ENCODE assay signal across 8 mouse cellular contexts in the genomic region with DNA sequence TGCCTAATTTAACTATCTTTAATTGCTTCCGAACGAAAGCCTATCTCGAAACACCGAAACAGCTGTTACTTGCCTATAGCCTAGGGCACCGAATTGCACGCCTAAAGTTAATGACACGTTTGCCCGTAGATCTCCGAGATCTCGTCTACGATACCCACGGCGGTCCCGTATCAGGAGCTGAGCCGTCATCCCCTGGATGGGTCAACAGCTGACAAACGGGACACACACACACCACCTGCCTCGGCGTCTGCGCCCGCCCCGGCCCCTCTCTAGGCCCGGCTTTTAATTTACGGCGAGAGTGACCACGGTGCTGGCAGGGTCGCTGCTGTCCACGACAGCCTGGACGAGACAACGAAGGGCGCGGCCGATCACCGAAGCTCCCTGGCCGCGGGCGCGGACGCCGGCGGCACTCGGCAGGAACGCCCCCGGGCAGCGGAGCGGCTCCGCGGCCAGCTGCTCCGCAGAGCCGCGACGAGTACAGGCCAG. TPM values are rescaled to one million over a fixed set of nuclear protein-coding genes. Genes with fewer than 3 reads are reported as not detected.
A peak's percentile ranks its signal among the peaks of the same experiment; 100 is the strongest.
DNase-seq lines count a peak whose midpoint lies in the region; ATAC-seq and TF ChIP-seq lines count a peak whose summit lies in the region.

No protein-coding gene starts in this region.

- H3K4me1 ChIP-seq in thymus, adult 2 months (replicated peaks; ENCODE audit: control insufficient read depth, insufficient read depth, low read length): no peaks in the 10 kb centered on the region
- peaks cover 20% of the 10 kb centered on the region for H3K4me1 ChIP-seq in hindbrain, embryonic 14.5 days (replicated peaks; ENCODE audit: control insufficient read depth, insufficient read depth, low read length)

- TF ChIP-seq POLR2A in thymus, adult 2 months (IDR thresholded peaks at IDR 0.05; ENCODE audit: control insufficient read depth, extremely low read depth, insufficient read depth, low read length, poor library complexity): no peak

- H3K9ac ChIP-seq in hindbrain, embryonic 14.5 days: peak overlapping the region; percentile 95

- ATAC-seq in hindbrain, embryonic 14.5 days (ENCODE audit: low FRiP score): peak; percentile 49; the same call in 1 of the 2 replicates

- H3K9me3 ChIP-seq in hindbrain, embryonic 14.5 days (ENCODE audit: control insufficient read depth, low read length): no peaks in the 10 kb centered on the region

- no peak for TF ChIP-seq CTCF in gastrocnemius, adult 2 months (IDR thresholded peaks at IDR 0.05)
- TF ChIP-seq CTCF in thymus, adult 2 months (IDR thresholded peaks at IDR 0.05; ENCODE audit: borderline replicate concordance, control insufficient read depth, extremely low read depth, insufficient read depth, low read length, poor library complexity): no peak

- H3K27me3 ChIP-seq in thymus, adult 2 months (ENCODE audit: control insufficient read depth, insufficient read depth, low read length): no peaks in the 10 kb centered on the region
- H3K27me3 ChIP-seq in hindbrain, embryonic 14.5 days (ENCODE audit: control insufficient read depth, insufficient read depth, low read length): no peaks in the 10 kb centered on the region

- under 1% methylated on average over 51 of the region's 51 CpGs for WGBS in thymus, adult 2 months
- under 1% methylated on average over 51 of the region's 51 CpGs for WGBS in hindbrain, embryonic 14.5 days

- H3K36me3 ChIP-seq in thymus, adult 2 months (ENCODE audit: control insufficient read depth, insufficient read depth, low read length): no peaks in the 10 kb centered on the region
- H3K36me3 ChIP-seq in hindbrain, embryonic 14.5 days (replicated peaks; ENCODE audit: control insufficient read depth, insufficient read depth): 0 out of 2 replicates have a peak, but pooled peaks cover 4% of the 10 kb centered on the region

- peak overlapping the region; percentile 93 for H3K4me3 ChIP-seq in gastrocnemius, adult 2 months
- H3K4me3 ChIP-seq in thymus, adult 2 months (ENCODE audit: control insufficient read depth, insufficient read depth, low read length): peak overlapping the region; percentile 56
- peak overlapping the region; percentile 88 for H3K4me3 ChIP-seq in hindbrain, embryonic 14.5 days (replicated peaks; ENCODE audit: low read length)

- intact Hi-C loops in gastrocnemius, adult 2 months (cut with DNase I): loop anchor here (10.0 kb wide), 2 partner anchors 703 to 973 kb away; a partner anchor contains a TSS
- intact Hi-C loops in gastrocnemius, postnatal 14 days (cut with DNase I; ENCODE audit: low total_unique reads): no loop called here

- peak overlapping the region; percentile 67 for H3K4me2 ChIP-seq in hindbrain, embryonic 14.5 days (replicated peaks)

- no peak for DNase-seq in gastrocnemius, adult 2 months
- DNase-seq in gastrocnemius, postnatal 14 days: no peak
- DNase-seq in thymus, adult 2 months: no peak
- DNase-seq in thymus, postnatal 25 days: no peak
- peak; percentile 33 for DNase-seq in hindbrain, embryonic 14.5 days (ENCODE audit: low spot score)
- peak; percentile 53 for DNase-seq in mesoderm, embryonic 11.5 days (ENCODE audit: low read depth, low spot score)
- DNase-seq in adrenal gland, postnatal 25 days: no peak
- no peak for DNase-seq in layer of hippocampus, adult 11-12 months (ENCODE audit: low spot score)

- peak overlapping the region; percentile 95 for H3K27ac ChIP-seq in gastrocnemius, adult 2 months
- no peak overlapping the region for H3K27ac ChIP-seq in thymus, adult 2 months (ENCODE audit: control insufficient read depth, insufficient read depth, low read length)
- H3K27ac ChIP-seq in hindbrain, embryonic 14.5 days: peak overlapping the region; percentile 90

RNA-seq across cellular contexts. Expression of a gene that starts 0.7 kb away (rescaled TPM):
- 10 to 100 TPM; 68.6 to 72.2 TPM for total RNA-seq in gastrocnemius, adult 2 months (2021)
- total RNA-seq in gastrocnemius, postnatal 14 days (2021): 10 to 100 TPM; 48.4 to 55.7 TPM
- 27.9 and 32.3 TPM in 2 replicates for polyA plus RNA-seq in thymus, adult 2 months (2012; rRNA removed)
- polyA plus RNA-seq in hindbrain, embryonic 14.5 days (2014; fragmentation: Nextera tagmentation; extraction: Ambion mirVana): 207 and 220 TPM in 2 replicates
- 67.8 and 75.0 TPM in 2 replicates for total RNA-seq in adrenal gland, postnatal 25 days (2021)

Comparison
In these comparisons a context has a peak if more than half of its experiments do, and no peak if none do; other contexts are left out.
1. DNase-seq: peak in hindbrain, embryonic 14.5 days (single experiment) and mesoderm, embryonic 11.5 days (single experiment); none in gastrocnemius, adult 2 months (single experiment), gastrocnemius, postnatal 14 days (single experiment), thymus, adult 2 months (single experiment), thymus, postnatal 25 days (single experiment), adrenal gland, postnatal 25 days (single experiment) and layer of hippocampus, adult 11-12 months (single experiment).
2. Peak in every context shown above with its lines, with median percentiles within 50 percentile points of each other: H3K4me3 ChIP-seq.